Mouse (Mus musculus) heart, adult 9 months (tissue): ENCODE measurements around the gene 3110082I17Rik.
"Not testable (repeated sequence)": the region's sequence is repeated elsewhere in the genome, so short reads cannot be mapped to it uniquely, and the experiment has no call there.

Experiments used
- DNase-seq, 2 experiments: peaks; one replicate each; pipeline ENCODE4 v3.0.0; 2022; ENCODE audit warnings: low spot score in 2 of 2

The 3110082I17Rik gene

GRCm38 (mm10) chr5:139397959-139398753 lies 62.2 kb downstream of the 3110082I17Rik start:
- DNase-seq, result peak; percentile 88 to 97

DNA sequence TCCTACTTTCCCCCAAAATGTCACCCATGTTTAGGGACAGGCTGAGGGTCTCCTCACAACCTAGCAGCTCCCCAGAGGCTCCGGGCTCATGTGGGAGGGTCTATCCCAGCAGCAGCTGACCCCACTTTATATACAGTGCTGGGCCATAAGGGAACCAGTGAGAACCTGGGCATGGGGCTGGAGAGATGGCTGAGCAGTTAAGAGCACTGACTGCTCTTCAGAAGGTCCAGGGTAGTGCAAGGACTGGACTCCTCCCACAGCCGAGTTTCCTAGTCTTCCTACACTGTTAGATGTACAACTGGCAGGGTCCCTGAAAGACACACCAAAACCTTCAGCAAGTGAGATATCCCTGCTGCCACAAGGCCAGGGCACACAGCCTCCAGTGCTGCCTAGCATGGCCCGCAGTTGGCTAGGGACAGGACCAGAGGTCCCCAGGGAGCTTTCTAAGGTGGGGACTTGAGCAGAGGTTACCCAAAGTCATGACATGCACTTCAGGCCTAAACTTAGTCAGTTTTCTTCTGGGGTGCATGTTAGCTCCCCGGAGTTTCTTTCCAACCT lies 62.9 kb downstream of the 3110082I17Rik start:
- no peak for DNase-seq

- no peak for DNase-seq
Observed at GRCm38 (mm10) chr5:139395528-139395927, 64.8 kb downstream of the 3110082I17Rik start.

DNA sequence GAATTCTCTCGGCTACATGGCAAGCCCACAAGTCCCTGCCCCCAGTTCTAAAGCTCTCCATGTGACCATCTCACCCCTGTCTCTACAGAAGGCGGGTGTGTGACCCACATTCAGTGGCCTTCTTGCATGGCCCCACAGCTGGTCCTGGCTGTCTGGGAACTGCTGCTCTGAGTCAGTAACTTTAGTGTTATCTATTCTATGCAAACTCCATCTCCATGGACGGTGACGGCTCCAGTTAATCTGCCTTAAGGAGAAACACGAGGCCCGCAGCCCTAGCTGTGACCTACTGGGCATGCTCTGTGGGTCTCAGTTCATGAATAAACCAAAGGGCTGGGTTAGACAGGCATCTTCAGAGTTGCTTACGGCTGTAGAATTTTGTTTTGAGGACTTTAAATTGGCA lies 65.9 kb downstream of the 3110082I17Rik start:
- DNase-seq, result no peak

DNA sequence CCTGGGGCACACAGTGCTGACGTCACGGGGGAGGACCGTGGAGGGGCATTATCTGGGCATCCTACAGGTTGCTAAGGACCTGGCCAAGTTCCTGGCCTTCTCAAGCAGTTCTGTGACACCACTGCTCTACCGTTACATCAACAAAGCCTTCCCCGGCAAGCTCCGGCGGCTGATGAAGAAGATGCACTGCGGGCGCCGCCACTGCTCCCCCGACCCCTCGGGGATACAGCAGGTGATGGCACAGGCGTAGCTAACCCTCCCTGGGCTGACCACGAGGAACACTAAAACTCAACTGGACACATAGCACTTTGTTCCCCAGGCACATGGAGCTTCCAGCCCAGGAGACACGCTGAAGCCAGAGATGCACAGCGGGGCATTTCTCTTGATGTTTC lies 67.1 kb downstream of the 3110082I17Rik start:
- DNase-seq, result no peak

DNA sequence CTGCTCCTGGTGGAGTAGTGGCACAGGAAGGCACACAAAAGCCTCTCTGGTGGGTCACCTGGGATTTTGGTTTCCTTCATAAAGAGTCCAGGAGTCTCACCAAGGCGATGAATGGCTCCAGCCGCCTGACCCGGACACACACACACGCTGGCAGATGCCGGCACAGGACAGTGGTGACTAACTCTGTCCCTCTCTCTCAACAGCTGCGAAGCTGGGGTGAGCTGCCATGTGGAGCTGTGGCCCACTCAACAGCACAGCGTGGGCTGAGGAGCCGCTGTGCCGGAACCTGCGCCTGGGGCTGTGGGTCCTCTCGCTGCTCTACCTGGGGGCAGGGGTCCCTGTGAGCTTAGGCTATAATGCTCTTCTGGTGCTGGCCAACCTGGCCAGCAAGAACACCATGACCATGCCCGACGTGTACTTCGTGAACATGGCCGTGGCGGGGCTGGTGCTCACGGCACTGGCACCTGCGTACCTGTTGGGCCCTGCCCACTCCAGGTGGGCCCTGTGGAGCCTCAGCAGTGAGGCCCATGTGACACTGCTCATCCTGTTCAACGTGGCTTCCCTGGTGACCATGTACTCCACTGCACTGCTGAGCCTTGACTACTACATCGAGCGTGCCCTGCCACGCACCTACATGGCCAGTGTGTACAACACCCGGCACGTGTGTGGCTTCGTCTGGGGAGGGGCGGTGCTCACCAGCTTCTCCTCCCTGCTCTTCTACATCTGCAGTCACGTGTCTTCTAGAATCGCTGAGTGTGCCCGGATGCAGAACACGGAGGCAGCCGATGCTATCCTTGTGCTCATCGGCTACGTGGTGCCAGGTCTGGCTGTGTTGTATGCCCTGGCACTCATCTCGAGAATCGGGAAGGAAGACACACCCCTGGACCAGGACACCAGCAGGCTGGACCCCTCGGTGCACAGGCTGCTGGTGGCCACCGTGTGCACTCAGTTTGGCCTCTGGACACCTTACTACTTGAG lies 67.8 kb downstream of the 3110082I17Rik start:
- DNase-seq, result no peak

DNA sequence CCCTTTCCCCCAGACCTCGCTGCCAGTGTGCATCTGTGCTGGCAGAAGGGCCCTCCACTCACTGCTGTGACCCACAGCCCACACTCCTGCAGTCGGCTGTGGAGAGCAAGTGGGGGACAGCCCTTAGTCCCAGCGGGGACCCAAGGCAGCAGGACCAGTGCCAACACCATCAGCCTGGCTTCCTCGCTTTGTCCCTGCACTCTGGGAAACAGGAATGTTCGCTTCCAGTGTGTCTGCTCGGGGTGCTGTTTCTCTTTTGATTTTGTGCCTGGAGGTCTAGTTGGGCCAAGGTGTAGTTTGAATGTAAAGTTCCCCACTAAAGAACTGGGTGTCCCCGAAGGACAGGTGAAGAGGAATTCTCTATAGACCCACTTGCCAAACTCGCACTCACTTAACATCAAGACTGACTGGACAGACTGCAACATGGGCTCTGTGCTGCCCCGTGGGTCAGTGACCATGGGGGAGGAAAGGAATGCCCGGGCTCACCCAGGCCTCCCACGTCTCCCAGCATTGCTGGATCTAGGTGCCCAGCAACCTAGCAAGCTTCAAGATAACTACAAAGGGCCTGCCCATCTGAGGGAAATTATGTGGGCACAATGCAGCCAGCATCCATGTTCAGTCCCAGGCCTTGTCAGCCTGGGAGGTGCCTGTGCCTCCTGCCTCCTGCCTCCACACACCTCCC lies 68.9 kb downstream of the 3110082I17Rik start:
- no peak for DNase-seq

DNA sequence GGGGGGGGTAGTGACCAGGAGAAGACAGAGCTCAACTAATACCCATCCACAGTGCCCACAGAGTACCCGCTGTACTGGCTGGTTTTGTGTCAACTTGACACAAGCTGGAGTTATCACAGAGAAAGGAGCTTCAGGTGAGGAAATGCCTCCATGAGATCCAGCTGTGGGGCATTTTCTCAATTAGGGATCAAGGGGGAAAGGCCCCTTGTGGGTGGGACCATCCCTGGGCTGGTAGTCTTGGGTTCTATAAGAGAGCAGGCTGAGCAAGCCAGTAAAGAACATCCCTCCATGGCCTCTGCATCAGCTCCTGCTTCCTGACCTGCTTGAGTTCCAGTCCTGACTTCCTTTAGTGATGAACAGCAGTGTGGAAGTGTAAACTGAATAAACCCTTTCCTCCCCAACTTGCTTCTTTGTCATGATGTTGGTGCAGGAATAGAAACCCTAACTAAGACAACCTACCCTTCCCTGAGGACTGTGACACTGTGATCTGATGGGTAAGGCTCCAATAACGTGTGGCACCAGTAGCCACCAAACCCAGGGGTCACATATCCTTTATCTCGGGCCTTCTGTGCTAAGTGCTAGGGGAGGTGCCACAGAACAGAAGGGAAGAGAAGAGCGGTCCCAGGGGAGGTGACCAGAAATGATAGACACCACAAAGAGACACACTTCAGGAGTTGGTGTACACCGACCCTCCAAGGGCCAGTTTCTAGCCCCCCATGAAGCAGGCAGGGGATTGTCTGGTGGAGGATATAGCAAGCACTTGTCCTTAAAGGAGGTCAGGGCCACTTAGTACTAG lies 69.8 kb downstream of the 3110082I17Rik start:
- not testable (repeated sequence) for DNase-seq

- peak; percentile 81 for DNase-seq
Observed at GRCm38 (mm10) chr5:139389676-139390061, 70.7 kb downstream of the 3110082I17Rik start.

DNA sequence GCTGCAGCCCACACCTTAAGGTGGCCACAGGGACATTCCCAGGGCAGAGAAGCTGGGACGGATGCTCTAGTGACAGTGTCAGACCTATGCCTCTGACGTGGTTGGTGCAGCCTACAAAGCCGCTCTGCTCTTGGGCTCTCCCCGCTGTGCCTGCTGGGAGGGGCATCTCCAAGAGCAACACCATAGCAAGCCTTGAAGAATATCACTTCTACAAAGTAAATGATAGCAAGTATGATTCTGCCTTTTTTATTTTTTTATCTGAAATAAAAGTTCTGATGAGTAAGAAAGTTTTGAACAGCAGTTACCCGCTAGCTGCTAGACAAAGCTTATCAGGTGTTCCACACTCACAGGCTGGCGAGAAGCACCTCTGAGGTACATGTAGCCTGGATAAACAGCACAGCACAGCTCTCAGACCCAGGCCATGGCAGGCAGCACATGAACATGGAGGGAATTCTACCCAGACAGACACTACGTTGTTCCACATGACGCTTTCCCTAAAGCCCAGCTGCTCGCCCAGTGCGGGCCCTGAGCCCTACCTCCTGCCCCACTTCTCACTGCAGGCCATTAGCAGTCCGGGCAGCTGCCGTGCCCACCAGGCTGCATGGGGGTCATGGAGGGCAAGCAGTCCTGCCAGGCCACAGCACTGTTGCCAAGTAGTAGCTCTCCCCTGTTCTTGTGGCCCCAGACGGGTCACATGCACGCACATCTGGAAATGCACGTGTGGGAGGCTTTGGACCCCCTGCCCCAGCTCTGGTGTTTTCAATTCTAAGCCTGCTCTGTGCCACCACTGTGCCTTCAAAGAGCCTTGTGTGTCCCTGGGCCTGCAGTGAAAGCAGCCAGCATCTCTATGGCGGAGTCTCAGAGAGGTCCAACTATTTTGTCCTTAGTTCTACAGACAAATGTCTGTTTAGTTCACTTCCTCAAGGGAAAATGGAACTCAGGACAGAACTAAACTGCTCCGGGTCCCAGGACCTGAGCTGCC lies 71.3 kb downstream of the 3110082I17Rik start:
- no peak for DNase-seq

GRCm38 (mm10) chr5:139388195-139388570 lies 72.1 kb downstream of the 3110082I17Rik start:
- peak; percentile 65 to 83 for DNase-seq

DNA sequence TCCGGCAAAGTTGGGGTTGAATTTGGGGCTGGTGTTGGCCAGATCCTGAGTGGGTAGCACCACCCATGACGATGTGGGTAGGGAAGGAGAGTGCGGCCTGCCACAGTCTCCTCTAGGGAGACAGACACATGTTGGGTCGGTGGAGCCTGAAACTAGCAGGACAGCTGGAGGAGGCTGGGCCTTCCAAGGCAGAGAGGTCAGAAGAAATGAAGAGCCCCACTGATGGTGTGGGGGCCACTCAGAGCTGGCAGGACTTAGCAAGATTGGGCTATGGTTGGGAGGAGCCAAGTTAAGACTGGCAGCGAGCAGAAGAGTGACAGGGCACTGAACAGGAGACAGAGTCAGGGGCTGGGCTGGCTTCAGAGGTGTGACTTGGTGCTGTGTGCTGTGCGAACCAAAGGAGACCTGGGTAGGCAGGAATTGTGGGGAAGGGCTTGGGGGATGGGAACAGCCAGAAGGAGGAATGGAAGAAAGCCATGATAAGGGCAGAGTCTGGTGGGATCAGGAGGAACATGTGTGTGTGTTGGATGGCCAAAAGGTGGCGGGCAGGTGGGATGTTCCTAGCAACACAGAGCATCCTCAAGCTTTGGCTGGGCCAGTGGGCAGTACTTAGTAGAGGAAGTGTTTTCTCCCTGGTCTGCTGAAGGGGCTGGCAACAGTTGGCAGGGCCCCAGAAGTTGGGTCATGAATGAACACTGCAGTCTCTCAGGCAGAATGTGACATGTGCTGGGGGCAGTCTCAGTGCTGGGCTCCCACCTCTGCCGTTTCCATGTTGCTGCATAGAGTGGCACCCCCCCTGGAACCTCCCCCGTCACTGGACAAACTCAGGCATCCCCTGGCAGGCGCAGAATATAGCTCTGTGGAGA lies 72.8 kb downstream of the 3110082I17Rik start:
- no peak for DNase-seq

DNA sequence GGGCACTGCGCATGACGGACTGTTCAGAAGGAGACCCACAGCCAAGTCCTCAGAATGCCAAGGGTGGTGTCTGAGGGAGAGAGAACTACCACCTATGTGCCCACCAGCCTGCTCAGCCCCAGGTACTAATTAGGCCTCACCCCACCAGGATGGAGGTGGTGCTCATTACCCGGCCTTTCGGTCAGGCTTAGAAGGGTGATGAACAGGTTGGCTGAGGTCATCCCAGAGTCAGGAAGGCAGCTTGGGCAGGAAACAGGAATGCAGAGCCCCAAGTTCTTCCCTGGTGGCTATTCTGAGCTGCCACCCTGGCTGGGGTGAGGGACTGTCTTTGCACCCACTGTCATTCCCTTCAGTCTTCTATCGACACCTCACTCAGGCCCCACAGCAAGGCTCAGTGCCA lies 74.3 kb downstream of the 3110082I17Rik start:
- no peak for DNase-seq

DNA sequence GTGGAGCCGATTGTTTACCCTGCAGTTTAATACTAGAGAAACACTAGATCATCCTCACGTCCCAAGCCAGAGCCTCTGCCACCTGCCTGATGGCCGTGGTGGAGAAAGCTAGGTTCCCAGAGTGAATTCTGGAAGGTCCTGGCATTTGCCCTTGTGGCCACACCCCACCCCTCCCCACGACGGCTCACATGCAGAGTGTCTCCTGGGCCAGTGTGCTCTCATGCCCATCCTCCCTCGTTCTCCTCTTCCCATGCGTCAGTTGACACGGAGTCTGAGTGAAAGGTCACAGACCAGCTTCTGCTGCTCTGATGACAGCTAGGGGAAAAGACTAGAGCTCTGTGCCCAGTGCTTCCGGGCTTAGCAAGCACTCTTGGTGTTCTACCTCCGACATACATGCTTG lies 75.8 kb downstream of the 3110082I17Rik start:
- DNase-seq, result peak in 1 of 2 experiments; percentile 67

DNA sequence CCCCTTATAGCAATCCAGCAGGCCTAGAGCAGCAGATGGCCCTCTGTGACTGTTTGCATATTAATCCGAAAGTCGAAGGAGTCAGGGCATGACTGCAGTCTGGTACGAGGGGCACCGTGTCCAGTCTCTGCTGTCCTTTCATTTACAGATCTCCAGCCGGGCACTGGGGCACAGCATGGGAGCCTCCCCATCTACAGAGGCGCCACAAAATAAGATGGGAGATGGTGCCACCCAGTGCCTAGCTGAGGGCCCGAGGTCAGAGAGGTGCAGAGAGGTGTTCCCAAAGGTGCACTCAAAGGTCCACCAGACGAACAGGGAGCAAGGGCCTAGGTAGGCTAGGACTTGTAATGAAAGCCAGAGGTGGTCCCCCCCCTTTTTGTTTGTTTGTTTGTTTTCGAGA lies 77.1 kb downstream of the 3110082I17Rik start:
- no peak for DNase-seq

DNA sequence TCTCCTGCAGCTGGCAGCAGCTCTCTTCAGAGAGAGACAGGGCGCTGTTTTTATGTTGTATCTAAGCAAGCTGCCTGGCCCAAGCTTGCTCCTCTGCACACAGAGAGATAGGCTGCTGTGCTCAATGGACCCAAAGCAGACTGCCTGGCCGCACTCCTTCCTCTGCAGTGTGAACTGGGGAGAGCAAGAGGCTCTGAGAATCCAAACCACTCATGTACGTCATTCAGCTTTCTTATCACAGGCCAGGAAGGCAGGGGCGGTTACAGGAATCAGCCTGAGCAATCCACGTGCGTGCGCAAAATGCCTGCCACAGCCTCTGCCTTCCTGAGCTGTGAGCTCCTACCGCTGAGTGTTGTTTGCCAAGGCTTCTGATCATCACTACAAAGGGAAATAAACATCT lies 77.6 kb downstream of the 3110082I17Rik start:
- peak; percentile 88 to 90 for DNase-seq

- DNase-seq, result peak; percentile 55 to 64
Observed at GRCm38 (mm10) chr5:139381586-139382513, 78.5 kb downstream of the 3110082I17Rik start.
